Mouse (Mus musculus) lung, adult 2 months (tissue): Measurements from ENCODE around the gene Rcan2.

Source experiments
- CTCF ChIP-seq: fragments of 200-500 bp; IDR thresholded peaks from 2 replicates; pipeline ENCODE4 v1.5.1; 2011; ENCODE audit warnings: mild to moderate bottlenecking, low read length, control low read depth; ENCODE audit not compliant: insufficient read depth
- POLR2A ChIP-seq: fragments of 200-500 bp; IDR thresholded peaks from 2 replicates; pipeline ENCODE4 v1.6.1; 2011; ENCODE audit warnings: low read depth, mild to moderate bottlenecking, control low read depth, low read length, borderline replicate concordance; ENCODE audit errors: extremely low read depth

- TF ChIP-seq POLR2A (no peak), CTCF (no peak)
Observed at GRCm38 (mm10) chr17:43903807-43904771, 102.9 kb downstream of the Rcan2 start.
